Mouse (Mus musculus): ENCODE data around the gene Glb1.

GRCm38 (mm10) chr9:114413866-114414265 is 13.0 kb downstream of the Glb1 start:
- TF ChIP-seq TAL1 (IDR thresholded peaks at IDR 0.05; ENCODE audit: low read length) = no peak
- TF ChIP-seq GATA1 (IDR thresholded peaks at IDR 0.05; ENCODE audit: low read length) = no peak

Data from erythroblast, embryonic 14.5 days (primary cell).